Mouse (Mus musculus) thymus, adult 2 months (tissue): ENCODE results near the gene Brox.

Source experiments
- CTCF ChIP-seq: fragments of 200-500 bp; IDR thresholded peaks from 2 replicates; pipeline ENCODE4 v1.5.1; 2012; ENCODE audit warnings: mild to moderate bottlenecking, control low read depth, low read length, moderate library complexity, borderline replicate concordance; ENCODE audit not compliant: control insufficient read depth, poor library complexity, insufficient read depth; ENCODE audit errors: extremely low read depth
- POLR2A ChIP-seq: fragments of 200-500 bp; IDR thresholded peaks from 2 replicates; pipeline ENCODE4 v1.6.1; 2012; ENCODE audit warnings: mild to moderate bottlenecking, low read length, control low read depth, moderate library complexity; ENCODE audit not compliant: control insufficient read depth, poor library complexity, insufficient read depth; ENCODE audit errors: extremely low read depth

DNA sequence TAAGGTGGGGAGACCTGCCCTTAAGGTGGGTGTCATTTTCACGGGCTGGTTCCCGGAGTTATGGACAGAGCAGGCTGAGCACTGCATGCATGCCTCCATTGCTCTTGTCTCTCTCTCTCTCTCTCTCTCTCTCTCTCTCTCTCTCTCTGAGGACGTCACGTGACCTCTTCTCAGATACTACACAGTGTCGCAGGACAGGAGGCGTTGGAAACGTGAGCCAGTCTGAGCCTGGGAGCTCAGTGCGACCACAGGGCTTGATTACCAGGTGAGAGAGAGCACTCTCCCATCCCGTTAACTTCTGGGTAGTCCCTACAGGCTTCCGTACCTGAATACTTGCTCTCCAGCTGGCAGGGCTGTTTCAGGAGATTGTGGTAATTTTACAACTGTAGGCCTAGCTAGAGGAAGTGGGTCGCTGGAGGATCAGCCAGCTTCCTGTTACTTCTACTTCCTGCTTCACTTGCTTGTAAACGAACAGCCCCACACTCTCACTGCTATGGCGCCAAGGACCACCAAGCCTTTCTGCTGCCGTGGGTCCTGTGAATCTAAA is 31.1 kb downstream of the Brox start:
- TF ChIP-seq CTCF (peak; percentile 17; the same call in 1 of the 2 replicates), POLR2A (no peak)
